Mouse (Mus musculus) embryonic facial prominence, embryonic 12.5 days (tissue): ENCODE data around the gene Prkch. TPM values are rescaled to one million over a fixed set of nuclear protein-coding genes. Genes with fewer than 3 reads are reported as not detected.
"Not testable (repeated sequence)": the region's sequence is repeated elsewhere in the genome, so short reads cannot be mapped to it uniquely, and the experiment has no call there.

Experiments used
- ATAC-seq: fragments of 200-750 bp; cut with Nextera tagmentation; 2 replicates; pipeline ENCODE4 v1.8.0; 2017; ENCODE audit not compliant: insufficient number of reproducible peaks, insufficient read depth, low FRiP score, low TSS enrichment
- H3K27ac ChIP-seq: fragments of 300-500 bp; sonication (generic); 2 replicates; pipeline ENCODE4 v1.5.1; 2016; ENCODE audit warnings: mild to moderate bottlenecking
- H3K27me3 ChIP-seq: fragments of 300-500 bp; sonication (generic); 2 replicates; pipeline ENCODE4 v1.6.1; 2016; ENCODE audit warnings: mild to moderate bottlenecking, moderate library complexity
- H3K36me3 ChIP-seq: fragments of 300-500 bp; sonication (generic); 2 replicates; pipeline ENCODE4 v1.6.1; 2016; ENCODE audit warnings: mild to moderate bottlenecking
- H3K4me1 ChIP-seq: fragments of 300-500 bp; sonication (generic); 2 replicates; pipeline ENCODE4 v1.6.1; 2016
- H3K4me2 ChIP-seq: fragments of 300-500 bp; sonication (generic); replicated peaks from 2 replicates; pipeline ENCODE4 v1.6.1; 2016; ENCODE audit warnings: mild to moderate bottlenecking, moderate library complexity
- H3K4me3 ChIP-seq: fragments of 300-500 bp; sonication (generic); 2 replicates; pipeline ENCODE4 v1.5.1; 2016; ENCODE audit warnings: mild to moderate bottlenecking
- H3K9ac ChIP-seq: fragments of 300-500 bp; sonication (generic); 2 replicates; pipeline ENCODE4 v1.6.1; 2016; ENCODE audit warnings: mild to moderate bottlenecking, moderate library complexity
- H3K9me3 ChIP-seq: fragments of 300-500 bp; sonication (generic); 2 replicates; pipeline ENCODE4 v1.6.1; 2016; ENCODE audit warnings: mild to moderate bottlenecking, moderate library complexity
- WGBS: fragments of 180-500 bp; shearing (Covaris S2); methylation state at CpG from one replicate; pipeline ENCODE4 v1.1.7; 2016; 5-methylcytosine and 5-hydroxymethylcytosine counted together
- polyA plus RNA-seq: library from polyadenylated mRNA; unstranded; fragments of >200 nt; fragmentation: Nextera tagmentation; extraction: Ambion mirVana; gene quantifications from 2 replicates; pipeline ENCODE4 v1.2.1, GENCODE M21; 2016

Gene Prkch
- 13.9 and 14.9 TPM in 2 replicates for polyA plus RNA-seq

- Histone ChIP-seq H3K27ac (peak within 1 kb of the TSS; percentile 61), H3K4me2 (peak within 1 kb of the TSS; percentile 84), H3K4me1 (0 out of 2 replicates have a peak, but pooled peaks cover 12% of the 10 kb centered on the region), H3K9me3 (no peaks in the 10 kb centered on the region), H3K9ac (peak within 1 kb of the TSS; percentile 72), H3K4me3 (peak within 1 kb of the TSS; percentile 62), H3K27me3 (peaks cover 22% of the 10 kb centered on the region), H3K36me3 (no peaks in the 10 kb centered on the region)
- ATAC-seq = peak; percentile 77
- WGBS = 0% methylated on average over 54 of the region's 61 CpGs
Measured at GRCm38 (mm10) chr12:73584610-73585240, at the start of gene Prkch. Gene Prkch, plus strand, starts transcription at chr12:73584796.

DNA sequence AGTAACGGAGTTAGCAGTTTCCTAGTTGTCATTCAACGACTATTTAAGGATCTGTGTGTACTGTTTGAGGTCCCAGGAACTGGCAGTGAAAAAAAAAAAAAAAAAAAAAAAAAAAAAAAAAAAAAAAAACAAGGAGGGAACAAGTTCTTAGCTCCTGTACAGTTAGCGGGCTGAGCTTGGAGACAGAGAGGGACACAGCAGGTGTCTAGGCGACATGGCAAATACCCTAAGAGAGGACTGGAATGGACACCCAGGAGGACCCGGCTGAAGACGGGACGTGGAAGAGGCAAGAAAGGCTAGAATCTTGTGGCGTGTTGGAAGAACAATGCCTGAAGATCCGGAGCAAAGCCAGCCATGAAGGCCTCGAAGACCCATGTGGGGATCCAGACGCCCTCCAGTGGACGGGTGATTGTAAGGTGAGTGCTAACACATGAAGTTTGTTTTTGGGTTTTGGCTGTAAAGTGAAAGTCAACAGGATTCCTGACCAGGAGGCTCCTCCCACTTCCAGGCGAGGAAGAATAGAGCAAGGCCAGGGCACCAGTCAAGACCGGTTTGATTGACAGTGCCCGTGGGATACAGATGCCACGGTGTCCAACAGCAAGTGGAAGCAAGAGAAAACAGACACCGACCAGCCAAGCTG lies 47.0 kb upstream of the Prkch start:
- Histone ChIP-seq H3K27ac (no peak overlapping the region), H3K36me3 (no peaks in the 10 kb centered on the region), H3K9me3 (no peaks in the 10 kb centered on the region), H3K4me1 (peaks cover 11% of the 10 kb centered on the region; the same call in 1 of the 2 replicates), H3K4me2 (no peak overlapping the region), H3K27me3 (no peaks in the 10 kb centered on the region), H3K9ac (no peak overlapping the region), H3K4me3 (no peak overlapping the region)
- WGBS = 30% methylated on average over 17 of the region's 17 CpGs
- ATAC-seq = no peak

DNA sequence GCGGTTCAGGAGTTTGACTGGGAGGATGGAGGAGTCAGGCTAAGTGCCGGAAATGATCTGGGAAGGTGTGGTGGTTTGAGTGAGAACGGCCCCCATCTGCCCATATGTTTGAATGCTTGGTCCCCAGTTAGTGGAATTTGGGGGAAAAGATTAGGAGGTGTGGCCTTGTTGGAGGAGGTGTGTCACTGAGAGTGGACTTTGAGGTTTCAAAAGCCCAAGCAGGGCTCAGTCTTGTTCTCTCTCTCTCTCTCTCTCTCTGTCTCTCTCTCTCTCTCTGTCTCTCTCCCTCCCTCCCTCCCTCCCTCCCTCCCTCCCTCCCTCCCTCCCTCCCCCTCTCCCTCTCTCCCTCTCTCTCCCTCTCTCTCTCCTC lies 46.5 kb upstream of the Prkch start:
- not testable (repeated sequence) for H3K4me3 ChIP-seq, H3K9ac ChIP-seq, H3K4me2 ChIP-seq, ATAC-seq, H3K27ac ChIP-seq, H3K27me3 ChIP-seq, H3K36me3 ChIP-seq, H3K9me3 ChIP-seq
- peaks cover 11% of the 10 kb centered on the region; the same call in 1 of the 2 replicates for H3K4me1 ChIP-seq
- 51% methylated on average over 3 of the region's 3 CpGs for WGBS

GRCm38 (mm10) chr12:73539151-73539550 lies 45.4 kb upstream of the Prkch start:
- 0 out of 2 replicates have a peak overlapping the region, but pooled peaks have one; percentile 13 for H3K4me2 ChIP-seq
- H3K27me3 ChIP-seq = no peaks in the 10 kb centered on the region
- no peak overlapping the region for H3K27ac ChIP-seq
- peaks cover 11% of the 10 kb centered on the region; the same call in 1 of the 2 replicates for H3K4me1 ChIP-seq
- WGBS = 15% methylated on average over 2 of the region's 2 CpGs
- H3K9me3 ChIP-seq = no peaks in the 10 kb centered on the region
- no peak overlapping the region for H3K9ac ChIP-seq
- no peak for ATAC-seq
- no peaks in the 10 kb centered on the region for H3K36me3 ChIP-seq
- peak overlapping the region; percentile 12; the same call in 1 of the 2 replicates for H3K4me3 ChIP-seq

DNA sequence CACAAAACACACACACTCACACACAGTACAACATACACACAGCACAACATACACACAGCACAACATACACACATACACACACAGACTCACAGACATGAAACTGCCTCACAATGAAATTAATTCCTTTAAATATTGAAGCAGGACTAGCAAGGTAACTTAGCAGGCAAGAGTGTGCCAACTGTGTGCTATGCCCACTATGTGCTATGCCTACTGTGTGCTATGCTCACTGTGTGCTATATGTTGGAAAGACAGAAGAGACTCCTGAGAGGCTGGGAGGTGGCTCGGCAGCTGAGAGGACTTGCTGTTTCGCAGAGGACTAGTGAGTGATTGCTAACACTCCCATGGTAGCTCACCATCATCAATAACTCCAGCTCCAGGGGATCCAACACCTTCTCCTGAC lies 44.2 kb upstream of the Prkch start:
- H3K27me3 ChIP-seq = peaks cover 12% of the 10 kb centered on the region
- peaks cover 11% of the 10 kb centered on the region; the same call in 1 of the 2 replicates for H3K4me1 ChIP-seq
- no peak for ATAC-seq
- no peak overlapping the region for H3K4me2 ChIP-seq
- H3K27ac ChIP-seq = no peak overlapping the region
- no peak overlapping the region for H3K9ac ChIP-seq
- WGBS = 97% methylated on average over 2 of the region's 2 CpGs
- no peaks in the 10 kb centered on the region for H3K36me3 ChIP-seq
- H3K9me3 ChIP-seq = no peaks in the 10 kb centered on the region
- H3K4me3 ChIP-seq = no peak overlapping the region

GRCm38 (mm10) chr12:73543191-73543590 lies 41.4 kb upstream of the Prkch start:
- Histone ChIP-seq H3K9ac (no peak overlapping the region), H3K4me3 (no peak overlapping the region), H3K27me3 (peaks cover 29% of the 10 kb centered on the region), H3K27ac (no peak overlapping the region), H3K4me1 (peaks cover 15% of the 10 kb centered on the region; the same call in 1 of the 2 replicates), H3K9me3 (no peaks in the 10 kb centered on the region), H3K36me3 (no peaks in the 10 kb centered on the region), H3K4me2 (no peak overlapping the region)
- WGBS = 61% methylated on average over 5 of the region's 5 CpGs
- no peak for ATAC-seq

DNA sequence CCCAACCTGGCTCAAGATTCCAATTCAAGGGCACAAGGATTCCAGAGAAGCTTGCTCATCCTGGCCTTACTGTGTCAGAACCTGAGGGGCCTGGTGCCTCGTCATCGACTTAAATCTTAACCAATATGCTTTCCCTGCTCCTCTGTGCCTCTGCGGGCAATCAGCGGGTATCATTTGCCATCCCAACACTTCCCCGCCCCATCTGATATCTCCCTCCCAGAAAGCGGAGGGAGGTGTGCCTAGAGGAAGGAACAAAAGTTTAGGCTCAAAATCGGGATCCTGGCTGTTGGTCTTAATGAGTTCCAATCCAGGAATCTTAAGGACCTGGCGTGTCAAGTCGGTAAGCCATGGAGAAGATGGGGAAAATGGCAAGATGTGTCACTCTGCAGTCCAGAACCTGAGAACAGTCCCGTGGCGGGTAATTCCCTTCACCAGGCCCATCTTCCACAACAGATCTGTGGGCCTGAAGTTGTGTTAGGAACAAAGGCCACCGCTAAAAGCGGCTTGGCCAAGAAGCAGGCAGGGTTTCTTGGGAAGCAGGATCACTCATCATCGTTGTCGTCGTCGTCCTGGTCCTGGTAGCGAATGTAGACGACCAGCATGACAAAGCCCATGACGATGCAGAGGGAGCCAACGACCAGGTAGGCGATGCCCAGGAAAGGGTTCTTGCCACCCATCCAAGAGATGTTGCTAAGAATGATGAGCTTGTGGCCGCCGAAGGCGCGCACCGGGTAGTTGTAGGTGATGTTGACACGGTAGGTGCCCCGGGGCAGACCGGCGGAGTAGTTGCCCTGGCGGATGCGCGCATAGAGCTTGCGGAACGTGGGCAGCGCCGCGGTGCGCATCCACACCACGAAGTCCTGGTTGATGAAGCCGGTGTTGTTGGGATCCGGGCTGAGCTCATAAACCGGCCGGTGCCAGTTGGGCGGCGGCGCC lies 39.6 kb upstream of the Prkch start:
- Histone ChIP-seq H3K36me3 (no peaks in the 10 kb centered on the region), H3K9ac (peak overlapping the region; percentile 67), H3K4me2 (peak overlapping the region; percentile 76), H3K27ac (0 out of 2 replicates have a peak overlapping the region, but pooled peaks have one; percentile 50), H3K27me3 (peaks cover 35% of the 10 kb centered on the region), H3K9me3 (no peaks in the 10 kb centered on the region), H3K4me1 (peaks cover 9% of the 10 kb centered on the region; the same call in 1 of the 2 replicates), H3K4me3 (peak overlapping the region; percentile 54)
- no peak for ATAC-seq
- 14% methylated on average over 48 of the region's 48 CpGs for WGBS

- Histone ChIP-seq H3K9me3 (no peaks in the 10 kb centered on the region), H3K4me3 (peak overlapping the region; percentile 54), H3K27ac (peak overlapping the region; percentile 50), H3K36me3 (no peaks in the 10 kb centered on the region), H3K27me3 (peaks cover 35% of the 10 kb centered on the region), H3K4me2 (peak overlapping the region; percentile 76), H3K9ac (peak overlapping the region; percentile 67), H3K4me1 (peaks cover 9% of the 10 kb centered on the region; the same call in 1 of the 2 replicates)
- WGBS = under 1% methylated on average over 55 of the region's 55 CpGs
- peak; percentile 13; the same call in 1 of the 2 replicates for ATAC-seq
Measured at GRCm38 (mm10) chr12:73545672-73546085, 38.9 kb upstream of the Prkch start.

- H3K9ac ChIP-seq = peak within 1 kb of the TSS; percentile 67
- WGBS = 1% methylated on average over 53 of the region's 61 CpGs
- peak within 1 kb of the TSS; percentile 76 for H3K4me2 ChIP-seq
- H3K36me3 ChIP-seq = no peaks in the 10 kb centered on the region
- H3K27me3 ChIP-seq = peaks cover 35% of the 10 kb centered on the region
- peak; percentile 65 for ATAC-seq
- peak within 1 kb of the TSS; percentile 50 for H3K27ac ChIP-seq
- no peaks in the 10 kb centered on the region for H3K9me3 ChIP-seq
- peak within 1 kb of the TSS; percentile 54 for H3K4me3 ChIP-seq
- H3K4me1 ChIP-seq = peaks cover 9% of the 10 kb centered on the region; the same call in 1 of the 2 replicates
Measured at GRCm38 (mm10) chr12:73546086-73546711, 38.4 kb upstream of the Prkch start, which contains the start of gene Tmem30b. Gene Tmem30b, minus strand, starts transcription at chr12:73546392.

- 34% methylated on average over 10 of the region's 10 CpGs for WGBS
- Histone ChIP-seq H3K4me1 (0 out of 2 replicates have a peak, but pooled peaks cover 3% of the 10 kb centered on the region), H3K27ac (no peak overlapping the region), H3K4me2 (no peak overlapping the region), H3K36me3 (no peaks in the 10 kb centered on the region), H3K27me3 (peaks cover 35% of the 10 kb centered on the region), H3K9ac (no peak overlapping the region), H3K4me3 (no peak overlapping the region), H3K9me3 (no peaks in the 10 kb centered on the region)
- no peak for ATAC-seq
Measured at GRCm38 (mm10) chr12:73547646-73548045, 37.0 kb upstream of the Prkch start.

DNA sequence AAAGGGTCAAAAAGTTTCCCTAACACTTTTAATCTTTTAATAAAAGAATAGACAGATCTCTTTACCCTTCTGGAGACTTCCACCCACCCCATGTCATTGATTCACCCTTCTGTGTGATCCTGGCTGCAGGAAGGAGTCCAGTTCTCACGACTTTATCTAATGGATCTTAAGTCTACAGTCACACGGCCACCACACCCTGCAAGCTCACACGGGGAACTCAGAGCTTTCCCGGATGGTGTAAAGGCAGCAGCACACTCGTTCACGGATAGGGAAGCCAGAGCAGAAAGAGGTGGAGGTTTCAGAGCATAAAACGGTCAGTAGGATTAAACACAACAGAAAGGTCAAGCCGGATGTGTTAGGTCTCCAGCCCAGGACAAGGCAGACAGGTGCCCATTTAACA lies 36.3 kb upstream of the Prkch start:
- no peaks in the 10 kb centered on the region for H3K9me3 ChIP-seq
- H3K4me2 ChIP-seq = no peak overlapping the region
- H3K4me1 ChIP-seq = 0 out of 2 replicates have a peak, but pooled peaks cover 3% of the 10 kb centered on the region
- H3K27ac ChIP-seq = no peak overlapping the region
- H3K4me3 ChIP-seq = no peak overlapping the region
- no peak overlapping the region for H3K9ac ChIP-seq
- ATAC-seq = no peak
- peaks cover 35% of the 10 kb centered on the region for H3K27me3 ChIP-seq
- H3K36me3 ChIP-seq = no peaks in the 10 kb centered on the region
- 74% methylated on average over 8 of the region's 8 CpGs for WGBS
